Comparison of ENCODE assay signal across 9 mouse cellular contexts in the genomic region with DNA sequence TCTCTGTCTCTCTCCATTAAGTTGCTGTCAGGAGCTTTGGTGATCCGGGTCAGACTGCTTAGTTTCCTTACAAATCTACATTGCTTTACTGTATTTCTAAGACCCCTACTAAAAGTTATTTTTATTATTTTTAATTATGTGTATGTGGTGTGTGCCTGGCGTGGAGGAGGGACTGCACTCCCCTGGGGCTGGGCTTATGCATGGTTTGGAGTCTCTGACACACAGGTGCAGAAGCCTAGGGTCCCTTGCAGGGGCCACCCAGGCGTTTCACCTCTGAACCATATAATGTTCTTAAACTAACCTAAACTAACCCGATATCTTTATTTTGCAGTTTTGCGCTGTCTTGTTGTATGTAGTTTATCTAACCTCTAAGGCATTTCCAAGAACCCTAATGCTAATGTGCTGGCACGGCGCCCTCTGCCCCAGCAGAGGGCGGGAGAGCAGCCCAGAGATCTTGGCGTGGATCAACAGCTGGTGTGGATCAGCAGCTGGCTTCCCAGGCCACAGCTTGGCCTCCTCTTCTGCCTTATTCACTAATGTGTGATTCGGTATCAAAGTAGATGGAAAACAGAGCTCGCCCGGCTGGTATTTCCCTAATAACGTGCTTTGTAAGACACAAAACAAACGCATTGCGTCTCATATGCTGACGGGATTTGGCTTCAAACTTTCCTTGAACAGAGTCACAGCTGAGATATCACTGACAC.
DNase-seq lines count a peak whose midpoint lies in the region; ATAC-seq lines count a peak whose summit lies in the region.
"Had no signal": no experiment of that assay in that cellular context is flagged by ENCODE, and none has a peak within 500 bp of the region (broad histone marks: within the 10 kb centered on the region; RNA-seq: fewer than 3 reads in every experiment).

No protein-coding gene starts in this region.

- H3K27me3 ChIP-seq in midbrain, embryonic 11.5 days (ENCODE audit: control insufficient read depth, insufficient read depth, low read length), result no peaks in the 10 kb centered on the region
- H3K27me3 ChIP-seq in midbrain, embryonic 13.5 days, result no peaks in the 10 kb centered on the region
- no peaks in the 10 kb centered on the region for H3K27me3 ChIP-seq in kidney, embryonic 15.5 days
- no peaks in the 10 kb centered on the region for H3K27me3 ChIP-seq in stomach, embryonic 16.5 days (ENCODE audit: control insufficient read depth, insufficient read depth, low read length)
- H3K27me3 ChIP-seq in hindbrain, embryonic 16.5 days (replicated peaks; ENCODE audit: control insufficient read depth, insufficient read depth, low read length), result no peaks in the 10 kb centered on the region
- H3K27me3 ChIP-seq: embryonic facial prominence, embryonic 12.5 days had no signal

- 78% methylated on average over 16 of the region's 16 CpGs for WGBS in midbrain, embryonic 11.5 days
- 76% methylated on average over 16 of the region's 16 CpGs for WGBS in midbrain, embryonic 13.5 days
- WGBS in kidney, embryonic 15.5 days, result 36% methylated on average over 16 of the region's 16 CpGs
- 47% methylated on average over 16 of the region's 16 CpGs for WGBS in stomach, embryonic 16.5 days
- 68% methylated on average over 16 of the region's 16 CpGs for WGBS in hindbrain, embryonic 16.5 days

- H3K36me3 ChIP-seq in midbrain, embryonic 11.5 days (ENCODE audit: control insufficient read depth, insufficient read depth, low read length), result no peaks in the 10 kb centered on the region
- no peaks in the 10 kb centered on the region for H3K36me3 ChIP-seq in midbrain, embryonic 13.5 days
- no peaks in the 10 kb centered on the region for H3K36me3 ChIP-seq in kidney, embryonic 15.5 days
- H3K36me3 ChIP-seq in stomach, embryonic 16.5 days (ENCODE audit: control insufficient read depth, insufficient read depth, low read length), result no peaks in the 10 kb centered on the region
- H3K36me3 ChIP-seq in hindbrain, embryonic 16.5 days (ENCODE audit: control insufficient read depth, insufficient read depth, low read length), result no peaks in the 10 kb centered on the region
- H3K36me3 ChIP-seq: embryonic facial prominence, embryonic 12.5 days had no signal

- no peaks in the 10 kb centered on the region for H3K9me3 ChIP-seq in midbrain, embryonic 11.5 days (ENCODE audit: control insufficient read depth, low read length)
- no peaks in the 10 kb centered on the region for H3K9me3 ChIP-seq in midbrain, embryonic 13.5 days
- H3K9me3 ChIP-seq in kidney, embryonic 15.5 days (replicated peaks), result no peaks in the 10 kb centered on the region
- H3K9me3 ChIP-seq in stomach, embryonic 16.5 days (replicated peaks; ENCODE audit: control insufficient read depth, low read length), result no peaks in the 10 kb centered on the region
- no peaks in the 10 kb centered on the region for H3K9me3 ChIP-seq in hindbrain, embryonic 16.5 days (ENCODE audit: control insufficient read depth, low read length)
- H3K9me3 ChIP-seq: embryonic facial prominence, embryonic 12.5 days had no signal

- no peak overlapping the region for H3K9ac ChIP-seq in midbrain, embryonic 11.5 days (ENCODE audit: low read length)
- H3K9ac ChIP-seq in midbrain, embryonic 13.5 days (replicated peaks), result no peak overlapping the region
- no peak overlapping the region for H3K9ac ChIP-seq in kidney, embryonic 15.5 days
- H3K9ac ChIP-seq in stomach, embryonic 16.5 days (ENCODE audit: low read length), result no peak overlapping the region
- no peak overlapping the region for H3K9ac ChIP-seq in hindbrain, embryonic 16.5 days (ENCODE audit: low read depth, low read length)
- H3K9ac ChIP-seq: embryonic facial prominence, embryonic 12.5 days had no signal

- ATAC-seq in midbrain, embryonic 11.5 days (ENCODE audit: low FRiP score), result no peak
- ATAC-seq in midbrain, embryonic 13.5 days, result no peak
- peak; percentile 73 for ATAC-seq in kidney, embryonic 15.5 days (replicated peaks; ENCODE audit: low FRiP score)
- ATAC-seq in stomach, embryonic 16.5 days (ENCODE audit: insufficient read depth, low FRiP score), result peak; percentile 76
- no peak for ATAC-seq in hindbrain, embryonic 16.5 days

- H3K27ac ChIP-seq in midbrain, embryonic 11.5 days (ENCODE audit: low read depth, low read length), result no peak overlapping the region
- H3K27ac ChIP-seq in midbrain, embryonic 13.5 days, result no peak overlapping the region
- peak overlapping the region; percentile 67 for H3K27ac ChIP-seq in kidney, embryonic 15.5 days
- peak overlapping the region; percentile 52 for H3K27ac ChIP-seq in stomach, embryonic 16.5 days (ENCODE audit: low read length)
- H3K27ac ChIP-seq in hindbrain, embryonic 16.5 days (ENCODE audit: low read depth, low read length), result no peak overlapping the region
- H3K27ac ChIP-seq: embryonic facial prominence, embryonic 12.5 days had no signal

- no peak overlapping the region for H3K4me2 ChIP-seq in midbrain, embryonic 11.5 days
- H3K4me2 ChIP-seq in midbrain, embryonic 13.5 days (replicated peaks), result no peak overlapping the region
- peak overlapping the region; percentile 8; the same call in 1 of the 2 replicates for H3K4me2 ChIP-seq in kidney, embryonic 15.5 days
- peak overlapping the region; percentile 5; the same call in 1 of the 2 replicates for H3K4me2 ChIP-seq in stomach, embryonic 16.5 days (ENCODE audit: low read depth, low read length)
- no peak overlapping the region for H3K4me2 ChIP-seq in hindbrain, embryonic 16.5 days (ENCODE audit: low read length)
- H3K4me2 ChIP-seq: embryonic facial prominence, embryonic 12.5 days had no signal

- no peak overlapping the region for H3K4me3 ChIP-seq in midbrain, embryonic 11.5 days (ENCODE audit: low read depth, low read length)
- H3K4me3 ChIP-seq in midbrain, embryonic 13.5 days (replicated peaks), result no peak overlapping the region
- no peak overlapping the region for H3K4me3 ChIP-seq in kidney, embryonic 15.5 days (replicated peaks)
- no peak overlapping the region for H3K4me3 ChIP-seq in stomach, embryonic 16.5 days (replicated peaks; ENCODE audit: low read length)
- no peak overlapping the region for H3K4me3 ChIP-seq in hindbrain, embryonic 16.5 days (ENCODE audit: low read length)
- H3K4me3 ChIP-seq: embryonic facial prominence, embryonic 12.5 days had no signal

- no peaks in the 10 kb centered on the region for H3K4me1 ChIP-seq in midbrain, embryonic 11.5 days (ENCODE audit: control insufficient read depth, insufficient read depth, low read length)
- no peaks in the 10 kb centered on the region; the same call in 1 of the 2 replicates for H3K4me1 ChIP-seq in midbrain, embryonic 13.5 days (replicated peaks)
- peaks cover 21% of the 10 kb centered on the region for H3K4me1 ChIP-seq in kidney, embryonic 15.5 days
- peaks cover 12% of the 10 kb centered on the region for H3K4me1 ChIP-seq in stomach, embryonic 16.5 days (ENCODE audit: control insufficient read depth, insufficient read depth, low read length)
- no peaks in the 10 kb centered on the region for H3K4me1 ChIP-seq in hindbrain, embryonic 16.5 days (ENCODE audit: control insufficient read depth, insufficient read depth, low read depth, low read length)

- peak; percentile 41 for DNase-seq in midbrain, embryonic 11.5 days (ENCODE audit: low spot score, missing footprints)
- DNase-seq in gastrocnemius, postnatal 36 days, result peak; percentile 51 to 58
- DNase-seq in layer of hippocampus, adult 9-11 months, result no peak
- DNase-seq in layer of hippocampus, postnatal 25 days (ENCODE audit: extremely low spot score in 1 of 2, low spot score in 1 of 2), result no peak

- intact Hi-C loops in gastrocnemius, postnatal 36 days (cut with DNase I), result loop anchor here (5.0 to 10.0 kb wide), 2 partner anchors 251 to 652 kb away; no protein-coding TSS in a partner anchor

Comparison
In these comparisons a context has a peak if more than half of its experiments do, and no peak if none do; other contexts are left out.
1. ATAC-seq: peak in kidney, embryonic 15.5 days (single experiment) and stomach, embryonic 16.5 days (single experiment); none in midbrain, embryonic 11.5 days (single experiment), midbrain, embryonic 13.5 days (single experiment) and hindbrain, embryonic 16.5 days (single experiment).
2. DNase-seq: peak in midbrain, embryonic 11.5 days (single experiment) and gastrocnemius, postnatal 36 days (2 of 2); none in layer of hippocampus, adult 9-11 months (single experiment) and layer of hippocampus, postnatal 25 days (0 of 2).
3. H3K27ac ChIP-seq: peak in kidney, embryonic 15.5 days (single experiment) and stomach, embryonic 16.5 days (single experiment); none in midbrain, embryonic 11.5 days (single experiment), midbrain, embryonic 13.5 days (single experiment) and hindbrain, embryonic 16.5 days (single experiment).
4. H3K4me2 ChIP-seq: peak in kidney, embryonic 15.5 days (single experiment) and stomach, embryonic 16.5 days (single experiment); none in midbrain, embryonic 11.5 days (single experiment), midbrain, embryonic 13.5 days (single experiment) and hindbrain, embryonic 16.5 days (single experiment).